Mouse (Mus musculus): ENCODE results near the gene 9330182O14Rik. TPM values are rescaled to one million over a fixed set of nuclear protein-coding genes. Genes with fewer than 3 reads are reported as not detected.

The 9330182O14Rik gene
- polyA plus RNA-seq, 1 experiment from 2014 or later = not detected

DNA sequence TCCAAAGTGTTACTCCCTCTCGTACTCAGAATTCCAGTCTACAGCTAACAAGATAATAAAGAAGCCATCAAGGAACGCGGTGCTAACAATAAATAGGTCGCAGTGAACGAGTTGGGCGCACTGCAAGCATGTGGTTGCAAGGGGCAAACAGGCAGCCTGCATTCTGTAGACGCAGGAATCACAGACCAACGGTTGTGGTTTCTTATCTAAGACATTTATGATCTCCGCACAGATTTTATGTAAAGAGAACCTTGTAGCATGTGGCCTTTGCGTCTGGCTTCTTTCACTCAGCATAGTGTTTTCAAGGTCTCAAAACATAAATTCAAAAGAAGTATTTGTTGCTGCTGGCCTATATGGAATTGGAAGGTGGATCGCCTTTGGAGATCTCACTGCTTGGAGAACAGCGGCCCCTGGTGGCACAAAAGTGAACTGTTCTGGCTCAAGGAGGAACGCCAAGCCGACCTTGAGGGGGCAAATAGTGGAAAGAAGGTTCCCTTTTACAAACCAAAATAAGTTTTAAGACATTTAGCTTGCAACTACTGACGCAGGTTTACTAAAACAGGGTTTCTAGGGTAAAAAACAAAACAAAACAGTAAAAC lies 3.2 kb upstream of the 9330182O14Rik start:
- Histone ChIP-seq H3K36me3 (ENCODE audit: control insufficient read depth, insufficient read depth) (no peaks in the 10 kb centered on the region), H3K4me1 (ENCODE audit: control insufficient read depth, low read depth, low read length) (no peaks in the 10 kb centered on the region), H3K27ac (ENCODE audit: low read length) (no peak overlapping the region), H3K27me3 (ENCODE audit: control insufficient read depth, insufficient read depth, low read depth, low read length) (no peaks in the 10 kb centered on the region), H3K4me3 (ENCODE audit: low read depth, low read length) (no peak overlapping the region), H3K9me3 (replicated peaks; ENCODE audit: control insufficient read depth, low read length) (no peaks in the 10 kb centered on the region), H3K4me2 (ENCODE audit: low read depth, low read length) (no peak overlapping the region), H3K9ac (ENCODE audit: low read depth, low read length) (no peak overlapping the region)
- 9% methylated on average over 15 of the region's 15 CpGs for WGBS (ENCODE audit: insufficient replicate concordance)
- ATAC-seq (ENCODE audit: low read depth) = 0 out of 2 replicates have a peak, but pooled peaks have one; percentile 11

DNA sequence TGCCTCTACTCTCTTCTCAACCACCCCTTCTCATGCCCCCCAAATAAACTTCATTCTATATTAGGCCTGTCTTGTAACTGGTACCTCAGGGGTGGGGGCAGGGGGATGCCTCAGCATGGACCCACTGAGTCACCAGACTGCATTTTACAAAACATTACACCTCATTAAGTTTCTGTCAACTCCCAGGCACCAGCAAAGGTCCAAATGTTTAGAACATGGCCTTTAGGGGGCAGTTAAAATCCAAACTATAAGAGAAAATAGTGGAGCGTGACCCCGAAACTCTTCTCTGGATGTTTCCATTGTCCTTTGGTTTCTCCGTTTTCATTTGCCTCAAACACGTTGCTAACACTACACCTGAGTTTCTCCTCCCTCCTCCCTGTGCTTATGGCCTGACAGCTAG lies 1.8 kb upstream of the 9330182O14Rik start:
- Histone ChIP-seq H3K36me3 (ENCODE audit: control insufficient read depth, insufficient read depth) (no peaks in the 10 kb centered on the region), H3K4me3 (ENCODE audit: low read depth, low read length) (no peak overlapping the region), H3K9me3 (replicated peaks; ENCODE audit: control insufficient read depth, low read length) (no peaks in the 10 kb centered on the region), H3K27me3 (ENCODE audit: control insufficient read depth, insufficient read depth, low read depth, low read length) (no peaks in the 10 kb centered on the region), H3K4me1 (ENCODE audit: control insufficient read depth, low read depth, low read length) (no peaks in the 10 kb centered on the region), H3K4me2 (ENCODE audit: low read depth, low read length) (no peak overlapping the region), H3K27ac (ENCODE audit: low read length) (no peak overlapping the region), H3K9ac (ENCODE audit: low read depth, low read length) (no peak overlapping the region)
- ATAC-seq (ENCODE audit: low read depth) = no peak
- 50% methylated on average over 4 of the region's 4 CpGs for WGBS (ENCODE audit: insufficient replicate concordance)

DNA sequence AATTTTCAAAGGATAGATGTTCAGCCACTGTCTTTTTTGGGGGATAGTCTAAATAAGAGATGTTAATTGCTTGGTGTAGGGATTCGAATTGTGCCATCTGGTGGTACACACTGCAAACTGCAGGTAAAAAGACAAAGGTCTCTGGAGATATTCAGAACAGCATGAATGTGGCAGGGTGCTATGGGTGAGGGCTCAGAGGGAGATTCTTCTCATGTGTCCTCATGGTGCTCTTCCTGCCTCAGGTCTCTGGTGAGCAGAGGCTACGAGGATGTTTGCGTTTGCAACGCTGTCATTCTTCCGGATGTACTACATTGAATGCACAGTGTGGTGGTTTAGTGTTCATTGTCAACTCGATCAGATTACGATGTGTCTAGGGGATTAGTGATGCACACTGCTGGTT lies 10.1 kb downstream of the 9330182O14Rik start:
- H3K4me1 ChIP-seq (ENCODE audit: control insufficient read depth, low read depth, low read length) = no peaks in the 10 kb centered on the region
- no peak overlapping the region for H3K9ac ChIP-seq (ENCODE audit: low read depth, low read length)
- H3K36me3 ChIP-seq (ENCODE audit: control insufficient read depth, insufficient read depth) = no peaks in the 10 kb centered on the region
- ATAC-seq (ENCODE audit: low read depth) = no peak
- no peaks in the 10 kb centered on the region for H3K9me3 ChIP-seq (replicated peaks; ENCODE audit: control insufficient read depth, low read length)
- H3K4me3 ChIP-seq (ENCODE audit: low read depth, low read length) = no peak overlapping the region
- no peaks in the 10 kb centered on the region for H3K27me3 ChIP-seq (ENCODE audit: control insufficient read depth, insufficient read depth, low read depth, low read length)
- H3K4me2 ChIP-seq (ENCODE audit: low read depth, low read length) = no peak overlapping the region
- 39% methylated on average over 7 of the region's 7 CpGs for WGBS (ENCODE audit: insufficient replicate concordance)
- no peak overlapping the region for H3K27ac ChIP-seq (ENCODE audit: low read length)

DNA sequence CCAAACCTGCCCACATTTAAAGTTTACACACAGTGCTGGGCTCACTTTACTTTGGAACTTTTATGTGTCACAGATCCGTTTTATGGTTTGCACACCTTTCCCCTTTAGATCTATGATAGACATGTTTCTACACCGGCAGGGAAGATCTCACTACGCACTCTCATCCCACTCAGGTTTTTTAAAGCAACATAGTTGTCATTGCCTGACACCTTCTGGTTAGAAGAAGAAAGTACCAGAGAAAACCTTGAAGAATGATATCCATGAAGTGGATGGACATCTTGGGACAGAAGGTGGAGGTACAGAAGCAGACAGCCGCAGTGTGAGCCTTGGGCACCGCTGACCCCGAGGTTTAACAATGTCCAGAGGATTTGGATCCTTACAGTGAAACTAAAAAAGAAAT lies 23.5 kb downstream of the 9330182O14Rik start:
- no peak overlapping the region for H3K4me3 ChIP-seq (ENCODE audit: low read depth, low read length)
- ATAC-seq (ENCODE audit: low read depth) = no peak

DNA sequence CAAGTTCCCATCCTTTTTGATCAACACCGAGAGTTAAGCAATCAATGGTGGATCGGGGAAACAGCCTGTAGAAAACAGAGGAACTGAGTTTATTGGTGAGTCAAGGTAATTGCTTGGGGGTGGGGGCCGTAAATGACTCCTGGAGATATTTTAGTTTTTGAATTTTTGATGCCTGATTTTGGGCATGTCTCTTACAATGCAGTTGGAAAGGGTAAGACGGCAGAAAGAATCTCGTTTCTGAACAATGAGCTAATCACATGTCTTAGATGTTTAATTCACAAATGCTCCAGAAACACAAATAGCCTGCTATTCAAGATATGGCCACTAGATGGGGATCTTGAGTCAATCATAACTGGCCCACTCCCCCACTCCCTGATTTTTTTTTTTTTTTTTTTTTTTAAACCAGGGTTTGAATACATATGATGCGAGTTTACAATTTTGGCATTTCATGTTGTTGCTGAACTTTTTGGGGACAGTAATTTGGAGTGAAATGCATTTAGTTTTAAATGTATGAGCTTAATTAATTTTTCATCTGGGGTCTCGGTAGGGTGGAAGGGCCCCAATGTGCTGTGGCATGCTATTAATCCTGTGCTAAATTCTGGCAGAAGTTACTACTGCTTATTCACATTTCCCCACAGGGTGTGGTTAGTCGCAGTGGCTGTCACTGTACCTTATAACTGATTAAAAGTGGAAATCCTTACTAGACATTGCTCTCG lies 32.6 kb downstream of the 9330182O14Rik start:
- Histone ChIP-seq H3K9me3 (replicated peaks; ENCODE audit: control insufficient read depth, low read length) (no peaks in the 10 kb centered on the region), H3K27ac (ENCODE audit: low read length) (no peak overlapping the region), H3K36me3 (ENCODE audit: control insufficient read depth, insufficient read depth) (no peaks in the 10 kb centered on the region), H3K9ac (ENCODE audit: low read depth, low read length) (no peak overlapping the region), H3K4me1 (ENCODE audit: control insufficient read depth, low read depth, low read length) (no peaks in the 10 kb centered on the region), H3K27me3 (ENCODE audit: control insufficient read depth, insufficient read depth, low read depth, low read length) (no peaks in the 10 kb centered on the region), H3K4me3 (ENCODE audit: low read depth, low read length) (no peak overlapping the region), H3K4me2 (ENCODE audit: low read depth, low read length) (no peak overlapping the region)
- 22% methylated on average over 9 of the region's 9 CpGs for WGBS (ENCODE audit: insufficient replicate concordance)
- ATAC-seq (ENCODE audit: low read depth) = no peak

More for the DNA sequence above, 23.5 kb downstream of the 9330182O14Rik start:
- 69% methylated on average over 6 of the region's 6 CpGs for WGBS (ENCODE audit: insufficient replicate concordance)
- Histone ChIP-seq H3K27me3 (ENCODE audit: control insufficient read depth, insufficient read depth, low read depth, low read length) (no peaks in the 10 kb centered on the region), H3K9ac (ENCODE audit: low read depth, low read length) (no peak overlapping the region), H3K36me3 (ENCODE audit: control insufficient read depth, insufficient read depth) (no peaks in the 10 kb centered on the region), H3K27ac (ENCODE audit: low read length) (no peak overlapping the region), H3K4me2 (ENCODE audit: low read depth, low read length) (no peak overlapping the region), H3K4me1 (ENCODE audit: control insufficient read depth, low read depth, low read length) (no peaks in the 10 kb centered on the region), H3K9me3 (replicated peaks; ENCODE audit: control insufficient read depth, low read length) (no peaks in the 10 kb centered on the region)

DNA sequence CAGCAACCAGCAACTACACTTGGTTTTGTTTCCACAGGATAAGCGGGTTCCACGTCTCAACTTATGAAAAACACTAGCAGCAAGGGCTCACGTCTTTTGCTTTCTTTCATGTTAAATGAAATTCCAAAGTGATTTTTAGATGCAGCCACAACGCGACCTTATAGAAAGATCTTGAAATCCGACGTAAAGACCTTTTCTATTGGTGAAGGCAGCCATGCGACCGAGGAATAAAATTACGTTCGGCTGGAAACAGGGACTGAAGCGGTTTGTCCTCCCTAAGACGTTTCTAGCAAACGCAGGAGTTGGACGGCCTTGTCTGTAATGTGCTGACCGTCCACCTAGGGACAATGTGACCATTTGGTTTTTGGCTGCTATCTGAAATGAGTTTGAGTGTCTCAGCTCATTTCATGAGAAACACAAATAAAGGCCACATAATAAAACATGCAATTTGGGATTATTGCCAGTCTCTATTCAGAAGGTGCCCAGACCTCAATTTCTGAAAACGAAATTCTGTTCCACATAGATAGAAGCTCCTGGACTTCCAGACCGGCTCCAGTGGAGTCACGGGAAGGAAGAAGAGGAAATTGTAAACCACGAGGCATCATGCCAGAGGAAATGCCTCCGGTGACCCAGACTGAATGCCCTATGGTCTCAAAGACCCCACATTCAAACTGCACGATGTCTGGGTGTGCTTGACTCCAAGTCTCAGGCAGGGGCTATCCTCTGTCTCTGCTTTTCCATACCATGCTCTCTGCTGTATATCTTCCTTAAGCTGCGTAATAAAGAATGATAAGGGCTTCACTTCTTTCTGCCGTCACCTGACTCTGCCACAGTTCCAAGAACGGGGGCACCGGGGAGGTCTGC lies 33.3 kb downstream of the 9330182O14Rik start:
- Histone ChIP-seq H3K27me3 (ENCODE audit: control insufficient read depth, insufficient read depth, low read depth, low read length) (no peaks in the 10 kb centered on the region), H3K27ac (ENCODE audit: low read length) (no peak overlapping the region), H3K36me3 (ENCODE audit: control insufficient read depth, insufficient read depth) (no peaks in the 10 kb centered on the region), H3K9me3 (replicated peaks; ENCODE audit: control insufficient read depth, low read length) (no peaks in the 10 kb centered on the region), H3K4me1 (ENCODE audit: control insufficient read depth, low read depth, low read length) (no peaks in the 10 kb centered on the region), H3K4me2 (ENCODE audit: low read depth, low read length) (no peak overlapping the region), H3K4me3 (ENCODE audit: low read depth, low read length) (no peak overlapping the region), H3K9ac (ENCODE audit: low read depth, low read length) (no peak overlapping the region)
- WGBS (ENCODE audit: insufficient replicate concordance) = 48% methylated on average over 26 of the region's 26 CpGs
- ATAC-seq (ENCODE audit: low read depth) = no peak

DNA sequence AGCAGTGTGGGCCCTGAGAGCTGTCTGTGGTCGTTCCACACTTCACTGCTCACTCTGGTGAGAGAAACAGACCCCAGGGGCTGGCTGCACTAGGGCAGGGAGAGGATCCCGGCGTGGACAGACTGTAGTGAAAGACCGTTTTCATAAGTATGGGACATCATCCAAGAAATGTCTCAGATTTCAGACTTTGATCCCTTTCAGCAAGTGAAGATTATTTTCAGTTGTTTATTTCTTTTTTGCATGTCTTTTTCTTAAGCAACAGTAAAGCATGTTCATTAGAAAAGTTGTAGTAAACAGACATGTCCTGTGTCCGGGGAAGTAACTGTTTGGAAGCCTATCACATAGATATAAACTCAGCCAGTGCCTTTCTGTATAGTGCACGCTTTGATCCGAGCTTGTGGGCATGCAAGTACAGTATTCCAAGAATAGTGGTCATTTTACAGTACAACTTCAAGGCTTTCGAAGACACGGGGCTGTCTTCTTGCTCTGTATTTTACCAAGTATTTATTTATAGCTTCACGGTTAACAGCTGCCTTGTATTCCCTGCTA lies 34.0 kb downstream of the 9330182O14Rik start:
- H3K4me3 ChIP-seq (ENCODE audit: low read depth, low read length) = no peak overlapping the region
- no peak overlapping the region for H3K4me2 ChIP-seq (ENCODE audit: low read depth, low read length)
- no peak overlapping the region for H3K27ac ChIP-seq (ENCODE audit: low read length)
- no peaks in the 10 kb centered on the region for H3K4me1 ChIP-seq (ENCODE audit: control insufficient read depth, low read depth, low read length)
- H3K9me3 ChIP-seq (replicated peaks; ENCODE audit: control insufficient read depth, low read length) = no peaks in the 10 kb centered on the region
- no peak for ATAC-seq (ENCODE audit: low read depth)
- WGBS (ENCODE audit: insufficient replicate concordance) = 54% methylated on average over 10 of the region's 10 CpGs
- no peak overlapping the region for H3K9ac ChIP-seq (ENCODE audit: low read depth, low read length)
- no peaks in the 10 kb centered on the region for H3K27me3 ChIP-seq (ENCODE audit: control insufficient read depth, insufficient read depth, low read depth, low read length)
- no peaks in the 10 kb centered on the region for H3K36me3 ChIP-seq (ENCODE audit: control insufficient read depth, insufficient read depth)

DNA sequence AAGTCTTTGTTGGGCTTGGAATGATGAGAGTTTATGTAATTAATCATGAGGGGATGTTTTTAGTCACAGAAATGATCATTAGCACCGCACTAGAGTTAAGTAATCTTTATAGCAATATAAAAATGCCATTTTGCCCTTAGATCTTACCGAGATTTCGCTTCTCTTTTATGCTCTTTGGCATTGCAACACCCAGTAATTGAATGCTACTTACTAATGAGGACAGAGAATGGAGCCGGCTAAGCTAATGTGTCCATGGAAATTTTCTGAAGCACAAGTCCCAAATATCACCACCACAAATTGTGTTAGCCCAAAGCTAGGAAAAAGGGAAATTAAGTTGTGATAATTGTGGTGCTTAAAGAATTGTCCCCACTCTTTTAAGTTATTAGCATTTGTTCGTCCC lies 34.9 kb downstream of the 9330182O14Rik start:
- Histone ChIP-seq H3K4me1 (ENCODE audit: control insufficient read depth, low read depth, low read length) (no peaks in the 10 kb centered on the region), H3K9ac (ENCODE audit: low read depth, low read length) (no peak overlapping the region), H3K4me3 (ENCODE audit: low read depth, low read length) (no peak overlapping the region), H3K9me3 (replicated peaks; ENCODE audit: control insufficient read depth, low read length) (no peaks in the 10 kb centered on the region), H3K27ac (ENCODE audit: low read length) (no peak overlapping the region), H3K36me3 (ENCODE audit: control insufficient read depth, insufficient read depth) (no peaks in the 10 kb centered on the region), H3K4me2 (ENCODE audit: low read depth, low read length) (no peak overlapping the region), H3K27me3 (ENCODE audit: control insufficient read depth, insufficient read depth, low read depth, low read length) (no peaks in the 10 kb centered on the region)
- WGBS (ENCODE audit: insufficient replicate concordance) = 66% methylated on average over 5 of the region's 5 CpGs
- ATAC-seq (ENCODE audit: low read depth) = no peak

All from liver, embryonic 16.5 days (tissue).